Mouse (Mus musculus) heart, embryonic 14.5 days (tissue): Measurements from ENCODE around the gene 4930550C14Rik. TPM values are rescaled to one million over a fixed set of nuclear protein-coding genes. Genes with fewer than 3 reads are reported as not detected.
A peak's percentile ranks its signal among the peaks of the same experiment; 100 is the strongest.

Source experiments
- ATAC-seq: fragments of 200-750 bp; cut with Nextera tagmentation; 2 replicates; pipeline ENCODE4 v1.8.0; 2017; ENCODE audit warnings: low read depth, moderate TSS enrichment; ENCODE audit not compliant: insufficient number of reproducible peaks, insufficient read depth, low FRiP score
- H3K27ac ChIP-seq, 2 experiments: fragments of 200-500 bp in 1 of 2; fragments of 300-500 bp in 1 of 2; sonication (generic) in 1 of 2; replicated peaks in 1 of 2; 2 replicates each; pipeline ENCODE4 v1.5.1; 2012 to 2014; ENCODE audit warnings: low read depth in 2 of 2, low read length in 2 of 2, control low read depth in 1 of 2, mild to moderate bottlenecking in 1 of 2, mixed read lengths in 1 of 2; ENCODE audit not compliant: control insufficient read depth in 1 of 2, insufficient read depth in 1 of 2
- H3K27me3 ChIP-seq: fragments of 300-500 bp; sonication (generic); 2 replicates; pipeline ENCODE4 v1.6.1; 2014; ENCODE audit warnings: mild to moderate bottlenecking, low read length, control low read depth; ENCODE audit not compliant: control insufficient read depth, insufficient read depth
- H3K36me3 ChIP-seq: fragments of 300-500 bp; sonication (generic); 2 replicates; pipeline ENCODE4 v1.6.1; 2014; ENCODE audit warnings: mild to moderate bottlenecking, control low read depth, low read length, mixed read lengths; ENCODE audit not compliant: control insufficient read depth, insufficient read depth
- H3K4me1 ChIP-seq, 2 experiments: fragments of 200-500 bp in 1 of 2; fragments of 300-500 bp in 1 of 2; sonication (generic) in 1 of 2; 2 replicates each; pipeline ENCODE4 v1.6.1; 2012 to 2014; ENCODE audit warnings: low read length in 2 of 2, control low read depth in 1 of 2, mixed read lengths in 1 of 2; ENCODE audit not compliant: control insufficient read depth in 2 of 2, insufficient read depth in 2 of 2
- H3K4me2 ChIP-seq: fragments of 300-500 bp; sonication (generic); 2 replicates; pipeline ENCODE4 v1.6.1; 2014; ENCODE audit warnings: mild to moderate bottlenecking, low read length
- H3K4me3 ChIP-seq, 2 experiments: fragments of 200-500 bp in 1 of 2; fragments of 300-500 bp in 1 of 2; sonication (generic) in 1 of 2; 2 replicates each; pipeline ENCODE4 v1.5.1; 2012 to 2014; ENCODE audit warnings: low read length in 2 of 2, mild to moderate bottlenecking in 2 of 2, control low read depth in 1 of 2, low read depth in 1 of 2, moderate library complexity in 1 of 2; ENCODE audit not compliant: control insufficient read depth in 1 of 2, insufficient read depth in 1 of 2
- H3K9ac ChIP-seq: fragments of 300-500 bp; sonication (generic); 2 replicates; pipeline ENCODE4 v1.6.1; 2014; ENCODE audit warnings: mild to moderate bottlenecking, low read length
- H3K9me3 ChIP-seq: fragments of 300-500 bp; sonication (generic); 2 replicates; pipeline ENCODE4 v1.6.1; 2016; ENCODE audit warnings: low read length, control low read depth; ENCODE audit not compliant: control insufficient read depth
- WGBS: fragments of 180-500 bp; shearing (Covaris S2); extraction: QIAGEN DNeasy Blood & Tissue Kit; methylation state at CpG from one replicate; pipeline ENCODE4 v1.1.7; 2014; 5-methylcytosine and 5-hydroxymethylcytosine counted together
- polyA plus RNA-seq: library from polyadenylated mRNA; unstranded; fragments of >200 nt; fragmentation: Nextera tagmentation; extraction: Ambion mirVana; gene quantifications from 2 replicates; pipeline ENCODE4 v1.2.1, GENCODE M21; 2014

4930550C14Rik gene
- polyA plus RNA-seq, 1 experiment from 2014 or later = 0.77 TPM

DNA sequence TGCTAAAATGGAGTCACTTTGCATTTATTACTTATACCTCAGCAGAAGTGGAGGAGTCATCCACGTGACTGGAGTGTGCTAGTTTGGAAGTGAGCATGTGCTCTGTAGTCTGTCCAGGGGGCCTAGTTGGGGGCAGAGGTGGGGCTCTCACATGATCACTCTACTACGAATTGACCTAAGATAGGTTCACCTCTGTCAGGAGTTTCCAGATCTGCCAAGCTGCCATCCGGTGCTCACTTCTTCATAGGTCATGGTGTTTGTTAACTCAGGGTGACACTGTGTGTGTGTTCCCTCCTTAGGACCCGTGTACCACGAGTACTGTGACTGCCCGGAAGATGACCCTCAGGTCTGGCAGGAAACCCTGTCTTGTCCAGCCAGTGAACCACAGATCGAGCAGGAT is 12.0 kb upstream of the 4930550C14Rik start:
- no peak for ATAC-seq
- H3K4me3 ChIP-seq = no peak overlapping the region

DNA sequence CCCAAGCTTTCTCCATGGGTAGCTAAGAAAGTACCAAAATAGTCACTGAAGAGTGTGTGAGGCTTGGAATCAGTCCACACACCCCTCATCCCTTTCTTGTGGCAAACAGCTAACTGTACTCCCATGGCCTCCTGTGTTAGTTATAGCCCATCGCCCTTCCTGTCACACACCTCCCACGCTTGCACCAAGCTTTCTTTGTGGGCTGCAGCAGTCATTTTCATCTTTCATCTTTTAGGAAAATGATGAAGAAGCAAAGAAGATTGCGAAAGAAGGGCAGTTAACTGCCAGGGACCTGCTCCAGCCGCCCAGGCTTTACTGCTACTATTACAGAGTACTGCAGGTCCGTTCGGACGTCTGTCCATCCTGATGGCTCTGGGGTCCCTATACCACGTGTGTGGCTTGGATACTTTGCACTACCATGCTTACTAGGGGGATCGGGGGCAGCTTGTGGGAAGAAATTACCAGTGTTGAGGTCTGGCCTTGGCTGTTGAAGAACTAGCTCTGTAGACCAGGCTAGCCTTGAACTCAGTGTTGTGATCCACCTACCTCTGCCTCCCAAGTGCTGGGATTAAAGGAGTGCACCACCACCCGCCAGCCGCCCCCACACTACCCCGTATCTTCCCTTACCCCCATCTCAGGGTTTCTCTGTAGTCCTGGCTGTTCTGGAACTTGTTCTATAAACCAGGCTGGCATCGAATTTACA is 4.3 kb upstream of the 4930550C14Rik start:
- Histone ChIP-seq H3K9me3 (no peaks in the 10 kb centered on the region), H3K4me1 (peaks cover 4 to 5% of the 10 kb centered on the region in 2 experiments; a peak in 1 of 4 replicates), H3K27me3 (no peaks in the 10 kb centered on the region), H3K4me3 (no peak overlapping the region), H3K36me3 (peaks cover 8% of the 10 kb centered on the region), H3K27ac (no peak overlapping the region), H3K9ac (no peak overlapping the region), H3K4me2 (no peak overlapping the region)
- WGBS = 75% methylated on average over 13 of the region's 13 CpGs
- no peak for ATAC-seq

More for the DNA sequence above, 12.0 kb upstream of the 4930550C14Rik start:
- Histone ChIP-seq H3K9ac (no peak overlapping the region), H3K9me3 (no peaks in the 10 kb centered on the region), H3K27me3 (no peaks in the 10 kb centered on the region), H3K36me3 (peaks cover 24% of the 10 kb centered on the region), H3K27ac (no peak overlapping the region), H3K4me2 (no peak overlapping the region), H3K4me1 (peaks cover 0 to 5% of the 10 kb centered on the region in 2 experiments; a peak in 1 of 4 replicates)
- 69% methylated on average over 7 of the region's 7 CpGs for WGBS

DNA sequence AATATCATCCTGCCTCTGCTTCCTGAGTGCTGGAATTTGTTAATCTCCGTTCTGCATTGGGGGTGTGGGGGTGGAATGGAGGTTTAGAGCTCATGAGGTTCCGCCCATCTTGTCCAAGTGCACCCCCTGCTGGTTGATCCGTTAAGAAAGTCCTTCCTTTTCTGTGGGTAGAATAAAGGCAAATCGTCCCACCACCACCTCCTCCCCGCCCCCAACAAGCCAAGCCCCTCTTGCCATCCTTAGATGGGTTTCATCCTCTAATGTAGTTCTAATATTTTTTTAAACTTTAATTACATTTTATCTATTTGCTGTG is 3.8 kb upstream of the 4930550C14Rik start:
- Histone ChIP-seq H3K4me3 (no peak overlapping the region), H3K4me1 (peaks cover 5 to 6% of the 10 kb centered on the region in 2 experiments; a peak in 1 of 4 replicates), H3K36me3 (peaks cover 8% of the 10 kb centered on the region), H3K27me3 (no peaks in the 10 kb centered on the region), H3K4me2 (no peak overlapping the region), H3K9ac (no peak overlapping the region), H3K9me3 (no peaks in the 10 kb centered on the region), H3K27ac (no peak overlapping the region)
- 10% methylated on average over 5 of the region's 5 CpGs for WGBS
- ATAC-seq = no peak

DNA sequence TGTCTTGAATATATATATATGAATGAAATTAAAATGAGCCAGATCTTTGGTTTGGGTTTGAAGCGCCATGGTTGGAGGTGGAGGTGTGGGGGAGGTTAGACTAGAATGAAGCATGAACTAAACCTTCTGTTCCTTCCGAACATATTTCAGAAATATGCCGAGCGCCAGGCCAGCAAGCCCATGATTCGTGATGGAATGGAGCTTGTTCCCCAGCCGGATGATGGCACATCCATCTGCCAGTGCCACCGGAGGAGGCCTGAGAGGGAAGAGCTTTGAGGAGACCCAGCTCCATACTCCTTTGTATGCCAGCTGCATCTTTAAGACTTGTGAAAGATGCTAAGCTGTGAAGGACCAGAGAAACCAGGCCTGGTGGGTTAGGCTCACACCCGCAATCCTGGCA is 2.6 kb upstream of the 4930550C14Rik start:
- peaks cover 8% of the 10 kb centered on the region for H3K36me3 ChIP-seq
- no peak overlapping the region for H3K27ac ChIP-seq
- no peaks in the 10 kb centered on the region for H3K27me3 ChIP-seq
- H3K9me3 ChIP-seq = no peaks in the 10 kb centered on the region
- H3K9ac ChIP-seq = no peak overlapping the region
- H3K4me1 ChIP-seq = peaks cover 5 to 8% of the 10 kb centered on the region in 2 experiments; a peak in 3 of 4 replicates
- 88% methylated on average over 8 of the region's 8 CpGs for WGBS
- ATAC-seq = no peak
- H3K4me3 ChIP-seq = no peak overlapping the region
- H3K4me2 ChIP-seq = no peak overlapping the region

DNA sequence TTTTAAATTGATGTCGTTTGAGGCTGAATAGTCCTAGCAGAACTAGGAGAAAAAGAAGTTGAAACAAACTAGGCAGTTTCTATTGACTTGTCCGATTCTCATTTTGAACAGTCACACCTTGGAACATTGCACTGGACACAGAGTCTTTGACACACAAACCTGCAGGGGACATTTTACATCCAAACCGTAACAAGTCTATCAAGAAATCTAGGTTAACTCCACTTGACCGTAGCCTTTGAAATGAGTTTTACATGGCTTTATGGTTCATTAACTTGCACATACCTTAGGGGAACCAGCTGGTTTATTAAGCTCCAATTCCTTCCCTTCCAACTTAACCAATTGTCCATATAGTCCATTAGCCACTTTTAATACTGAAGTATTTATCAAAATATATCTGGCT is 1.4 kb upstream of the 4930550C14Rik start:
- no peak overlapping the region for H3K4me3 ChIP-seq
- H3K27me3 ChIP-seq = no peaks in the 10 kb centered on the region
- H3K27ac ChIP-seq = no peak overlapping the region
- 94% methylated on average over 4 of the region's 4 CpGs for WGBS
- H3K9ac ChIP-seq = no peak overlapping the region
- H3K9me3 ChIP-seq = no peaks in the 10 kb centered on the region
- H3K4me2 ChIP-seq = no peak overlapping the region
- peaks cover 9 to 13% of the 10 kb centered on the region in 2 experiments; a peak in 3 of 4 replicates for H3K4me1 ChIP-seq
- H3K36me3 ChIP-seq = peaks cover 8% of the 10 kb centered on the region; the same call in 1 of the 2 replicates
- ATAC-seq = no peak

DNA sequence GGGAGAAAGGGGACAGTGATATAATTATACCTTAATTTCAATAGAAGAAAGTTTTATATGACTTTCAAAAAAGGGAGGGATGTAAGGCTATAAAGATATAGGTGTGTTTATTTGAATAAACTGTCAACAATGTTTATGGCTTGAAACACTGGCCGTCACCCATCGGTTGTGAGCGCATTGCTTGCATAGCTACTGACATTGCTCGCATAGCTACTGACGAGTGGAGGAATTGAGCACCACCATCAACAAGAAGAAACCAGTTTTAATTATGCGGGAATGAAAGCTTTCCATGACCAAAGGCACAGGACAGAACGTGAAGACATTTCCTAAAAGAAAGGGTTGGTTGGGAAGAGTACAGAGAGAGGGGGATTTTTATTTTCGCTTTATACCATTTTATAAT is 979 bp upstream of the 4930550C14Rik start:
- H3K27me3 ChIP-seq = no peaks in the 10 kb centered on the region
- peaks cover 9 to 13% of the 10 kb centered on the region in 2 experiments; a peak in 3 of 4 replicates for H3K4me1 ChIP-seq
- H3K27ac ChIP-seq = no peak overlapping the region
- H3K9ac ChIP-seq = no peak overlapping the region
- 51% methylated on average over 8 of the region's 8 CpGs for WGBS
- ATAC-seq = no peak
- no peak overlapping the region for H3K4me2 ChIP-seq
- H3K4me3 ChIP-seq = no peak overlapping the region
- peaks cover 8% of the 10 kb centered on the region; the same call in 1 of the 2 replicates for H3K36me3 ChIP-seq
- H3K9me3 ChIP-seq = no peaks in the 10 kb centered on the region

DNA sequence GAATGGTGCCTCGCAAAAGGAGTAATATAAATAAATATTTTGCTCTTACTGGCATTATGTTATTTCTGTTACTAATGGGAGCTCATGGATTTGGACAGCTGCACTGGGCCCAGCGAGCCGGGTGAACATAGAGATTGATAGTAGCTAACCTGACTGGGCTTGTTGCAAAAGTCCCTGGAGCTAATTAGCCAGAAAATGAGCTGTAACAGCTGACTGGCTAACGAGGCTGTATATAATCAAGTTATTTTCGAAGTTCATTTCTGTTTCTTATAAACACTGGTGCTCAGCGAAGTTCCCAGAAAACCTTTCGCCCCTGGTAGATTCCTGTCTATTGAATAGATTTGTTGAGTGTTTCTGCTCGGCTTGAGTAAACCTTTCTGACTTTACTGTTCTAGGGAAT is 866 bp downstream of the 4930550C14Rik start:
- no peaks in the 10 kb centered on the region for H3K27me3 ChIP-seq
- no peaks in the 10 kb centered on the region for H3K9me3 ChIP-seq
- 87% methylated on average over 8 of the region's 8 CpGs for WGBS
- H3K4me3 ChIP-seq = no peak overlapping the region
- H3K4me2 ChIP-seq = peak overlapping the region; percentile 57
- no peak overlapping the region for H3K9ac ChIP-seq
- peaks cover 6% of the 10 kb centered on the region; the same call in 1 of the 2 replicates for H3K36me3 ChIP-seq
- H3K27ac ChIP-seq = peak overlapping the region in 1 of 2 experiments; percentile 47; a peak in 1 of 4 replicates
- peaks cover 9 to 13% of the 10 kb centered on the region in 2 experiments; a peak in 3 of 4 replicates for H3K4me1 ChIP-seq
- ATAC-seq = no peak
